Comparison of ENCODE assay signal across 8 mouse cellular contexts in the genomic region with DNA sequence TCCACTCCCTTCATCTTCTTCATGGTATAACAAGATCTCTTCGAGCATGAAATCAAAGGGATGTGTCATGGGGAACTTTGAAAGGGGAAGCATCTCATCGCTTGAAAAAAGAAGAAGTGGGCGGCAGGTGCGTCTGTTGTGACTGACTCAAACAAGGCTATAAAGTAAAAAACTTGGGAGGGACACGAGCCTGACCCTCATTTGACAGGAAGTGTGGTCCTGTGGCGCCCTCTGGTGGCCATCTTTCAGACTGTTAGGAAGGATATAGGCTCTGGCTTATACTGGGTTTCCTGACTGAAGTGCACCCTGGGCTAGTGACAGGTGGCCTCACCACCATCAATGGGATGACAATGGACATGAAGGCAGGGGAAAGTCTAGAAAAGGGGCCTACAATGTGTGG. TPM values are rescaled to one million over a fixed set of nuclear protein-coding genes. Genes with fewer than 3 reads are reported as not detected.
DNase-seq lines count a peak whose midpoint lies in the region; ATAC-seq lines count a peak whose summit lies in the region.

No protein-coding gene starts in this region.

- intact Hi-C loops in heart, postnatal 25 days (cut with DNase I), result no loop called here

- peak; percentile 93 for ATAC-seq in megakaryocyte, adult 5-6 weeks (ENCODE audit: poor library complexity, severe bottlenecking)

- peak; percentile 83 for DNase-seq in ES-CJ7 (ENCODE audit: low read depth, low spot score)
- peak; percentile 88 for DNase-seq in adrenal gland, postnatal 25 days
- DNase-seq in embryo, embryonic 9.5 days (ENCODE audit: extremely low spot score), result peak; percentile 76
- peak; percentile 54 for DNase-seq in heart, postnatal 25 days (ENCODE audit: low spot score)
- DNase-seq in layer of hippocampus, postnatal 10 days (ENCODE audit: low spot score in 2 of 2), result peak; percentile 93 to 94
- DNase-seq in right cerebral cortex, postnatal 25 days, result peak; percentile 78
- DNase-seq in urinary bladder, postnatal 4 days (ENCODE audit: low spot score in 2 of 2), result peak; percentile 70 to 90

RNA-seq across cellular contexts. Expression of a gene that starts 6.5 kb away (rescaled TPM):
- total RNA-seq in adrenal gland, postnatal 25 days (2021), result 1.5 TPM in 1 of 2 replicates, not detected in the other
- total RNA-seq in heart, postnatal 25 days (2021), result 1 to 10 TPM in 1 of 2 experiments, under 1 TPM in 1; 0.52 to 1.1 TPM
- total RNA-seq in layer of hippocampus, postnatal 10 days (2021), result not detected
- not detected in 2 replicates for total RNA-seq in megakaryocyte, adult 5-6 weeks (2015)
- total RNA-seq in megakaryocyte, adult 5-6 weeks (2017), result not detected in 2 replicates

RNA-seq across cellular contexts. Expression of a gene that starts 10.5 kb away (rescaled TPM):
- not detected in 2 replicates for total RNA-seq in adrenal gland, postnatal 25 days (2021)
- not detected for total RNA-seq in heart, postnatal 25 days (2021)
- not detected for total RNA-seq in layer of hippocampus, postnatal 10 days (2021)
- not detected in 2 replicates for total RNA-seq in megakaryocyte, adult 5-6 weeks (2015)
- total RNA-seq in megakaryocyte, adult 5-6 weeks (2017), result not detected in 2 replicates

RNA-seq across cellular contexts. Expression of a gene that starts 21.0 kb away (rescaled TPM):
- total RNA-seq in adrenal gland, postnatal 25 days (2021), result 10.5 and 17.1 TPM in 2 replicates
- total RNA-seq in heart, postnatal 25 days (2021), result 10 to 100 TPM; 27.8 to 31.5 TPM
- total RNA-seq in layer of hippocampus, postnatal 10 days (2021), result 1 to 10 TPM in 1 of 2 experiments, under 1 TPM in 1; 0.65 to 2.1 TPM
- not detected in 2 replicates for total RNA-seq in megakaryocyte, adult 5-6 weeks (2015)
- not detected in 2 replicates for total RNA-seq in megakaryocyte, adult 5-6 weeks (2017)

RNA-seq across cellular contexts. Expression of a gene that starts 29.5 kb away (rescaled TPM):
- total RNA-seq in adrenal gland, postnatal 25 days (2021), result 11.7 and 13.5 TPM in 2 replicates
- 10 to 100 TPM; 10.1 to 10.8 TPM for total RNA-seq in heart, postnatal 25 days (2021)
- total RNA-seq in layer of hippocampus, postnatal 10 days (2021), result 10 to 100 TPM; 12.3 to 13.1 TPM
- total RNA-seq in megakaryocyte, adult 5-6 weeks (2015), result 3.3 TPM in 2 replicates
- total RNA-seq in megakaryocyte, adult 5-6 weeks (2017), result 9.5 TPM in 2 replicates

Comparison
In these comparisons a context has a peak if more than half of its experiments do, and no peak if none do; other contexts are left out.
1. Peak in every context shown above with its lines: DNase-seq and ATAC-seq.